Mouse (Mus musculus): ENCODE measurements around the gene Wipf1.
"Not testable (repeated sequence)": the region's sequence is repeated elsewhere in the genome, so short reads cannot be mapped to it uniquely, and the experiment has no call there.

Wipf1 gene

GRCm38 (mm10) chr2:73529356-73530330 is at the start of gene Wipf1:
TSS of gene Wipf1 (minus strand) at chr2:73529734.
- no peak for DNase-seq (ENCODE audit: low read depth, low spot score)

GRCm38 (mm10) chr2:73579168-73579567 is 49.6 kb upstream of the Wipf1 start:
- no peak for DNase-seq (ENCODE audit: low read depth, low spot score)

GRCm38 (mm10) chr2:73574418-73574817 is 44.9 kb upstream of the Wipf1 start:
- no peak for DNase-seq (ENCODE audit: low read depth, low spot score)

- no peak for DNase-seq (ENCODE audit: low read depth, low spot score)
Observed at GRCm38 (mm10) chr2:73573556-73573955, 44.0 kb upstream of the Wipf1 start.

GRCm38 (mm10) chr2:73572539-73573372 is 43.2 kb upstream of the Wipf1 start:
- peak; percentile 97 for DNase-seq (ENCODE audit: low read depth, low spot score)

- no peak for DNase-seq (ENCODE audit: low read depth, low spot score)
Observed at GRCm38 (mm10) chr2:73571901-73572300, 42.4 kb upstream of the Wipf1 start.

GRCm38 (mm10) chr2:73571304-73571703 is 41.8 kb upstream of the Wipf1 start:
- no peak for DNase-seq (ENCODE audit: low read depth, low spot score)

GRCm38 (mm10) chr2:73566989-73567605 is 37.6 kb upstream of the Wipf1 start:
- no peak for DNase-seq (ENCODE audit: low read depth, low spot score)

- no peak for DNase-seq (ENCODE audit: low read depth, low spot score)
Observed at GRCm38 (mm10) chr2:73566162-73566561, 36.6 kb upstream of the Wipf1 start.

GRCm38 (mm10) chr2:73563690-73564089 is 34.2 kb upstream of the Wipf1 start:
- no peak for DNase-seq (ENCODE audit: low read depth, low spot score)

- DNase-seq (ENCODE audit: low read depth, low spot score) = no peak
Observed at GRCm38 (mm10) chr2:73562656-73563055, 33.1 kb upstream of the Wipf1 start.

- no peak for DNase-seq (ENCODE audit: low read depth, low spot score)
Observed at GRCm38 (mm10) chr2:73561665-73562063, 32.1 kb upstream of the Wipf1 start.

- no peak for DNase-seq (ENCODE audit: low read depth, low spot score)
Observed at GRCm38 (mm10) chr2:73560899-73561664, 31.5 kb upstream of the Wipf1 start.

GRCm38 (mm10) chr2:73560445-73560844 is 30.9 kb upstream of the Wipf1 start:
- DNase-seq (ENCODE audit: low read depth, low spot score) = no peak

- DNase-seq (ENCODE audit: low read depth, low spot score) = no peak
Observed at GRCm38 (mm10) chr2:73557956-73558355, 28.4 kb upstream of the Wipf1 start.

GRCm38 (mm10) chr2:73557061-73557460 is 27.5 kb upstream of the Wipf1 start:
- DNase-seq (ENCODE audit: low read depth, low spot score) = not testable (repeated sequence)

- no peak for DNase-seq (ENCODE audit: low read depth, low spot score)
Observed at GRCm38 (mm10) chr2:73554389-73554788, 24.9 kb upstream of the Wipf1 start.

- DNase-seq (ENCODE audit: low read depth, low spot score) = no peak
Observed at GRCm38 (mm10) chr2:73552926-73553325, 23.4 kb upstream of the Wipf1 start.

- peak; percentile 56 for DNase-seq (ENCODE audit: low read depth, low spot score)
Observed at GRCm38 (mm10) chr2:73550725-73551124, 21.2 kb upstream of the Wipf1 start.

- no peak for DNase-seq (ENCODE audit: low read depth, low spot score)
Observed at GRCm38 (mm10) chr2:73548542-73548941, 19.0 kb upstream of the Wipf1 start.

- DNase-seq (ENCODE audit: low read depth, low spot score) = no peak
Observed at GRCm38 (mm10) chr2:73547256-73547655, 17.7 kb upstream of the Wipf1 start.
